Mouse (Mus musculus): Measurements from ENCODE around the gene Elf1. TPM values are rescaled to one million over a fixed set of nuclear protein-coding genes. Genes with fewer than 3 reads are reported as not detected.
A peak's percentile ranks its signal among the peaks of the same experiment; 100 is the strongest.

The Elf1 gene
- total and polyA plus RNA-seq, 2 experiments, result 6.4 to 13.8 TPM

DNA sequence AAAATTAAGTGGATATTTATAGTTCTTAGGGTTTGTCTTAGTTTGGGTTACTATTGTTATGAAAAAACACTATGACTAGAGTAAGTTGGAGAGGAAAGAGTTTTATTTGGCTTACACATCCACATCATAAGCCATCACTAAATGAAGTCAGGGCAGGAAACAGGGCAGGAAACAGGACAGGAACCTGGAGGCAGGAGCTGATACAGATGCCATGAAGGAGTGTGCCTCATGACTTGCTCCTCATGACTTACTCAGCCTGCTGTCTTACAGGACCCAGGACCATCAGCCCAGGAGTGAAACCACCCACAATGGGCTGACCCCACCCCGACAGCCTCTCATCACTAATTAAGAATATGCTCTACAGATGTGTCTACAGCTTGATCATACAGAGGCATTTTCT, 93.4 kb downstream of the Elf1 start:
- no peak overlapping the region for H3K27ac ChIP-seq (replicated peaks; ENCODE audit: insufficient read depth, low read depth, low read length)
- H3K27me3 ChIP-seq (ENCODE audit: control insufficient read depth, insufficient read depth, low read length), result no peaks in the 10 kb centered on the region
- H3K4me1 ChIP-seq (ENCODE audit: control insufficient read depth, insufficient read depth, low read length), result no peaks in the 10 kb centered on the region
- DNase-seq (ENCODE audit: extremely low read depth, low read depth, low spot score), result no peak
- peaks cover 41% of the 10 kb centered on the region for H3K36me3 ChIP-seq (ENCODE audit: control insufficient read depth, insufficient read depth, low read length)
- no peak overlapping the region for H3K9ac ChIP-seq (ENCODE audit: low read depth, low read length)
- WGBS, result 100% methylated on average over 1 of the region's 1 CpGs
- no peaks in the 10 kb centered on the region; the same call in 1 of the 2 replicates for H3K79me2 ChIP-seq (ENCODE audit: control insufficient read depth, insufficient read depth, low read length)
- TF ChIP-seq CTCF (IDR thresholded peaks at IDR 0.05; ENCODE audit: low read depth, low read length) (no peak), POLR2A (IDR thresholded peaks at IDR 0.05; ENCODE audit: extremely low read depth, insufficient read depth, low read length) (no peak)
- H3K4me3 ChIP-seq (ENCODE audit: insufficient read depth, low read depth, low read length), result no peak overlapping the region

DNA sequence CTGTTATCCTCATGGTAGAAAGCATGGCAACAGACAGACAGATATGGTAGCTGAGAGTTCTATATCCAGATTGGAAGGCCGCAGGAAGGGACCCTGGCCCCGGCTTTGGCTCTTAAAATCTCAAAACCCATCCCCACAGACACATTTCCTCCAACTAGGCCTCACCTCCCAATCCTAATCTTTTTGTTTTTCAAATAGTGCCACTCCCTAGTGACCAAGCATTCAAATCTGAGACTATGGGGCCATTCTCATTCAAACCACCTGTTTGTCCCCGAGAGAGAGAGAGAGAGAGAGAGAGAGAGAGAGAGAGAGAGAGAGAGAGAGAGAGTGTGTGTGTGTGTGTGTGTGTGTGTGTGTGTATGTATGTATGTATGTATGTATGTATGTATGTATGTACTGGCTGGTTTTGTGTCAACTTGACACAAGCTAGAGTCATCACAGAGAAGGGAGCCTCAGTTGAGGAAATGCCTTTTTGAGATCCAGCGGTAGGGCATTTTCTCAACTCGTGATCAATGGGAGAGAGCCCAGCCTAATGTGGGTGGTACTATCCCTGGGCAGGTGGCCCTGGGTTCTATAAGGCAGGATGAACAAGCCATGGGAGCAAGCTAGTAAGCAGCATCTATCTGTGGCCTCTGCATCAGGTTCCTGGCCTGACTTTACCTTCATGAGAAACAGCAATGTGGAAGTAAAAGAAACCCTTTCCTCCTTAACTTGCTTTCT, 102.7 kb downstream of the Elf1 start:
- H3K79me2 ChIP-seq (ENCODE audit: control insufficient read depth, insufficient read depth, low read length), result peaks cover 3% of the 10 kb centered on the region; the same call in 1 of the 2 replicates
- peaks cover 3% of the 10 kb centered on the region; the same call in 1 of the 2 replicates for H3K4me1 ChIP-seq (ENCODE audit: control insufficient read depth, insufficient read depth, low read length)
- no peaks in the 10 kb centered on the region for H3K27me3 ChIP-seq (ENCODE audit: control insufficient read depth, insufficient read depth, low read length)
- no peak overlapping the region for H3K4me3 ChIP-seq (ENCODE audit: insufficient read depth, low read depth, low read length)
- TF ChIP-seq CTCF (IDR thresholded peaks at IDR 0.05; ENCODE audit: low read depth, low read length), result no peak
- DNase-seq (ENCODE audit: extremely low read depth, low read depth, low spot score), result no peak
- WGBS, result 90% methylated on average over 5 of the region's 5 CpGs
- H3K36me3 ChIP-seq (ENCODE audit: control insufficient read depth, insufficient read depth, low read length), result peaks cover 11% of the 10 kb centered on the region
- no peak overlapping the region for H3K27ac ChIP-seq (replicated peaks; ENCODE audit: insufficient read depth, low read depth, low read length)
- H3K9ac ChIP-seq (ENCODE audit: low read depth, low read length), result no peak overlapping the region

DNA sequence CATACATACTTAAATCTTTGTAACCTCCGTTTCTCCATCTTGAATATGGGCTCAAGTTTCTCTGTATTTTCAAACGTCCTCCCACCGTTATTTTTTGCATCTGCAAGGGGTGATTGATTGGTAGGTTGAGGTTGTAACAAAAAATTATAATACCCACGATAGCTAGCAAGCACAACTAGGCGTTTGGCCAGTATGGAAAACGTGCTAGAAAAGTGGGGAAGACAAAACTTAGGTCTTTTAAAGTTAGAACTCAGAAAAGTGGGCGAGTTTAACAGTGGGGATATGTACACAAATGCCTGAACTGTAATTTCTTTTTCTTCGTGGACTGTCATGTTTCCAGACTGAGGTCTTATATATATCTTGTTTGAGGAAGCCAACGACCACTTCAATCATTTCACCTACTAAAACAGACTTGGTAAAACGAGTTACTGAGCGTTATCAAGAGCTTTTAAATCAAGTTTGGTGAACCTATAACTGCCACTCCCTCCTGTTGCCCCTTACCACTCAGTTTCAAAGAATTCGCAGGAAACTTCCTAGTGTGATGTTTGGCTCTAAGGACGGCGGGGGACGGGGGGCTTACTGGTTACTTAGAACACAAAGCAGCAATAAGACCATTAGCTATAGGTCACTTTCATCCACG, 105.6 kb downstream of the Elf1 start:
- Histone ChIP-seq H3K9ac (ENCODE audit: low read depth, low read length) (peak overlapping the region; percentile 63), H3K79me2 (ENCODE audit: control insufficient read depth, insufficient read depth, low read length) (peaks cover 11% of the 10 kb centered on the region; the same call in 1 of the 2 replicates), H3K27me3 (ENCODE audit: control insufficient read depth, insufficient read depth, low read length) (no peaks in the 10 kb centered on the region), H3K4me3 (ENCODE audit: insufficient read depth, low read depth, low read length) (peak overlapping the region; percentile 81), H3K4me1 (ENCODE audit: control insufficient read depth, insufficient read depth, low read length) (peaks cover 5% of the 10 kb centered on the region; the same call in 1 of the 2 replicates), H3K27ac (replicated peaks; ENCODE audit: insufficient read depth, low read depth, low read length) (peak overlapping the region; percentile 59), H3K36me3 (ENCODE audit: control insufficient read depth, insufficient read depth, low read length) (no peaks in the 10 kb centered on the region)
- DNase-seq (ENCODE audit: extremely low read depth, low read depth, low spot score), result no peak
- 32% methylated on average over 16 of the region's 16 CpGs for whole genome bisulfite sequencing
- no peak for TF ChIP-seq POLR2A (IDR thresholded peaks at IDR 0.05; ENCODE audit: extremely low read depth, insufficient read depth, low read length)
- no peak for TF ChIP-seq CTCF (IDR thresholded peaks at IDR 0.05; ENCODE audit: low read depth, low read length)

DNA sequence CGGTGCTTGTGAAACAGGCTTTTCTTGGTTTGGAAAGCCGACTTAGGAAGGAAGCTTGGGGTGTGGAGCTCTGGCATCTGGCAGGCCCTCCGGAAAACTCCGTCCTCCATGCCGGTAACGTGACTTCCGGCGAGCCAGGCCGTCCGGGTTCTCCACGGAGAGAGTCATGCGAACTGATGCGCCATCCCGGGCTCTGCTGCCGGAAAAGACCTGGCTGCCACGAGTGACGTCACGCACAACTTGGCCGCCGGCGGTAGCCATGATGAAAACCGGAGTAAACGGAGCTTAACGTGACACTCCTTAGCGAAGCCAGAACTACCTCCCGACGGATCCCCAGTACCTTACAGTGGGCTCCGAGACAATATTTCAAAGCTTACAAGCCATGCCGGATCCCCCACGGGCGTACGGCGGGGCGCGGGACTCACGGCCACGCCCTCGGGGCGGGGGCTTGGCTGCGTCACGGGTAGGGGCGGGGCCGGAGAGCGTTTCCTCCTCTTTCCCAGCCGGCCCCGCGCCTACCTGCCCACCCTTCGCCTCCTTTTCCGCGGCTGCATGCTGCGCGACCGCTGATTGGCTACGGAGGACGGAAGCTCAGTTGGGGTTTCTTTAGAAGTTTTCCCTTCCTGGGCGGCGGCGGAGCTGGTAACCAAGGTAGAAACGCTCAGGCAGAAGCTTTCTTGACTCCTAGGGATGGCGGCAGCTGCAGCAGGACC, 106.3 kb downstream of the Elf1 start, which contains the start of gene Sugt1:
Gene Sugt1 (plus strand): TSS at position 553 of the 713 bp plus-strand sequence.
- Histone ChIP-seq H3K36me3 (ENCODE audit: control insufficient read depth, insufficient read depth, low read length) (no peaks in the 10 kb centered on the region), H3K27me3 (ENCODE audit: control insufficient read depth, insufficient read depth, low read length) (no peaks in the 10 kb centered on the region), H3K4me1 (ENCODE audit: control insufficient read depth, insufficient read depth, low read length) (peaks cover 5% of the 10 kb centered on the region; the same call in 1 of the 2 replicates), H3K27ac (replicated peaks; ENCODE audit: insufficient read depth, low read depth, low read length) (peak within 1 kb of the TSS; percentile 98), H3K9ac (ENCODE audit: low read depth, low read length) (peak within 1 kb of the TSS; percentile 87), H3K4me3 (ENCODE audit: insufficient read depth, low read depth, low read length) (peak within 1 kb of the TSS; percentile 81), H3K79me2 (ENCODE audit: control insufficient read depth, insufficient read depth, low read length) (peaks cover 12% of the 10 kb centered on the region; the same call in 1 of the 2 replicates)
- peak; percentile 89 for DNase-seq (ENCODE audit: extremely low read depth, low read depth, low spot score)
- TF ChIP-seq CTCF (IDR thresholded peaks at IDR 0.05; ENCODE audit: low read depth, low read length) (no peak), POLR2A (IDR thresholded peaks at IDR 0.05; ENCODE audit: extremely low read depth, insufficient read depth, low read length) (0 out of 2 replicates have a peak, but pooled peaks have one; percentile 20)
- under 1% methylated on average over 60 of the region's 60 CpGs for WGBS

DNA sequence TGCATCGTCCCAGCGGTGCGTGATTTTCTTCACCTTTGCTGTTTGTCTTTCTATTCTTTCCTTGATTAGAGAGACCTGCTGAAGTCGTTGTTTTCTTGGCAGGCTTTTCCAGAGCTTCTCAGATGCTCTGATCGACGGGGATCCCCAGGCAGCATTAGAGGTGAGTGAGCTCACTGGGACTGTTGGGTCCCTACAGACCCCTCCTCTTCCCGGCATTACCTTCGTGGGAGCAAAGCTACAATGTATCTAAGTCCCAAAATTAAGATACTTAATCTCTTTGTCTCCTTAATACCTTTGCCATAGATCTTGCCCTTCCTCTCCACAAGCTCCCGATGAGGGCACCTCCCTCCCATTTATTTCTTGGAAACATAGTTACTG, 106.8 kb downstream of the Elf1 start:
- Histone ChIP-seq H3K9ac (ENCODE audit: low read depth, low read length) (peak overlapping the region; percentile 68), H3K4me1 (ENCODE audit: control insufficient read depth, insufficient read depth, low read length) (peaks cover 5% of the 10 kb centered on the region; the same call in 1 of the 2 replicates), H3K36me3 (ENCODE audit: control insufficient read depth, insufficient read depth, low read length) (peaks cover 2% of the 10 kb centered on the region; the same call in 1 of the 2 replicates), H3K4me3 (ENCODE audit: insufficient read depth, low read depth, low read length) (peak overlapping the region; percentile 81), H3K79me2 (ENCODE audit: control insufficient read depth, insufficient read depth, low read length) (peaks cover 15% of the 10 kb centered on the region; the same call in 1 of the 2 replicates), H3K27ac (replicated peaks; ENCODE audit: insufficient read depth, low read depth, low read length) (peak overlapping the region; percentile 47; the same call in 1 of the 2 replicates), H3K27me3 (ENCODE audit: control insufficient read depth, insufficient read depth, low read length) (no peaks in the 10 kb centered on the region)
- 0% methylated on average over 9 of the region's 9 CpGs for WGBS
- DNase-seq (ENCODE audit: extremely low read depth, low read depth, low spot score), result no peak
- TF ChIP-seq CTCF (IDR thresholded peaks at IDR 0.05; ENCODE audit: low read depth, low read length) (no peak), POLR2A (IDR thresholded peaks at IDR 0.05; ENCODE audit: extremely low read depth, insufficient read depth, low read length) (no peak)
